Mouse (Mus musculus) left cerebral cortex, adult 9 months (tissue): ENCODE results near the gene Krtap5-3.
"Not testable (repeated sequence)": the region's sequence is repeated elsewhere in the genome, so short reads cannot be mapped to it uniquely, and the experiment has no call there.

ENCODE experiments used
- DNase-seq, 2 experiments: peaks; one replicate each; pipeline ENCODE4 v3.0.0; 2022; ENCODE audit warnings: low spot score in 2 of 2

The Krtap5-3 gene

DNA sequence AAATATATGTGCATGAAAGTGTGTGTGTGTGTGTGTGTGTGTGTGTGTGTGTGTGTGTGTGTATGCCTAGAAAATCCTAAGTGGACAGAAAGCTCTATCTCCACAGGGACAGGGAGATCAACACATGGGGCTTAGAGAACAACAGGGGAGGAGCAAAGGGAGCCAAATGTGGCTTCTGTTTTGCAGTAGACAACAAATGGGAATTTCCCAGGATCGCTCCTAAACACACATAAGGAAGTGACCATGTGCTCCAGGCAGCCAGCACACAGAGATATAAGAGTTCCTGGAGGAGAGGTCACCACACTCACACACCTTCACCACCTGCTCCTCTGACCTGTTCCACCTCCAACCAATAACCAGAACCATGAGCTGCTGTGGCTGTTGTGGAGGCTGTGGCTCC is at the start of gene Krtap5-3:
Gene Krtap5-3 (plus strand): TSS at position 301 of the 400 bp plus-strand sequence.
- no peak for DNase-seq

DNA sequence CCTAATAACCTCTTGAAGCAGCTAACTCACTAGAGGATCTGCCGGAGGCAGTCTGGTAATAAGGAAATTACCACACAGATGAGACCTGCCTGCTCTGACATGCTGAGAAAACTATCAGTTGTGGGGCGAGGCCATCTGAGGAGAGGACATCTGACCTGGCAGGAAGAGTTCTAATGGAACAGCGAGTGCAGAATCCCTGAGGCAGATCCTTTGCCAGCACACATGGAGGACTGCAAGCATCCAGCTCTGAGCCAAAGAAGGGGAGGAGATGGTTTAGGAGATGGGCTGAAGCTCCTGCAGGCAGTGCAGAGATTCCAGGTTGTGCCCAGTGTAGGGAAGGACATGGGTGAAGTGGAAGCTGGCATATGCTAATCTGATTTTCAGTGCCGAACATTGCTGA is 49.0 kb upstream of the Krtap5-3 start:
- DNase-seq = no peak

DNA sequence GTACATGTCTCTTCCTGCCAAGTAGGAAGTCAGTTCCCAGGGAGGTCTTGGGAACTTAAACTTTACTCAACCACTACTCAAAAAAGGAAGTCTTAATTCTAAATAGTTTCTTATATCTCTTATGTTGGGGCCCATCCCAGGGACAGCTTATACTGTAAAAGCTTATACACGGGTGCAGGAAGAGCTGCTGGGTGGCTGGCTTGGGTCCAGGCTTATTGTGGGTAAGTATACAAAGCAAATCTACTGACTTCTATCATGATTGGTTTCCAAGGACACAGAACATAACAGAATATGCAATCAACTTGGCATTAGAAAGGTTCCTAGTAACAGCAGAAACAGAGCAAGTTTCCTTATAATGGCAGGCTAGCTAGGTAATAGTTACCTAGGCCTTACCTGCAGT is 45.9 kb upstream of the Krtap5-3 start:
- no peak for DNase-seq

DNA sequence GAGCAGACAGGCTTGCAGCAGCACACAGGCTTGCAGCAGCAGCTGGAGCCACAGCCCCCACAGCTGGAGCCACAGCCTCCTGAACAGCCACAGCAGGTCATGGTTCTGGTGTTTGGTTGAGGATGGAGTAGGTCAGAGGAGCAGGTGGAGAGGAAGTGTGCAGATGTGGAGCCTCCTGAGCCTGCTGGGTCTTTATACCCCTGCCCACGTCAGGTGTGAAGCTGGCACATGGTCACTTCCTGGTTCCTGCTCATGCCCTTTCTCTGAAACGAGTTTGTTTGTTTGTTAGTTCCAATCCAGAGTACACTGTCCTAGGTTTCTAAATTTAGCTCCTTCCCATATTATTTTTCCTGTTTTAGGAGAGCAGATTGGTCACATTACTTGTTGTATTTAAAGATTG is 44.2 kb upstream of the Krtap5-3 start, which contains the start of gene Gm29735:
Gene Gm29735 (minus strand): TSS at position 101 of the 400 bp plus-strand sequence.
- not testable (repeated sequence) for DNase-seq

DNA sequence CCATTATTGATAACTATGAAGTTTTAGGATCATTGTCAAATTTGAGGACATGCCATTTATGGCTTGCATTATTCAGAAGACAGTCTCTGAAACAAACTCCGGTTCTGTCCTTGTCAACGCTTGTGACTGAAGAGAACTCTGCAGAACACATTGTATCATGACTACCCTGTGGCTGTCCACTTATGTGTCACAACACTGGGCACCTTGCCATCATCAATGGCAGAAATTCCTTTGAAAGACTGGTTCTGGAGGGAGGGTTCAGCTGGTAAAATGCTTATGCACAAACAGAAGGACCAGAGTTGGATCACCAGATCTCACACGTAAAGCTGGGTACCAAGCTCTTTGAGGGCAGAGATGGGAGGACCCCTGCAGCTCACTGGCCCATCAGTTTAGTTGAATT is 41.8 kb upstream of the Krtap5-3 start:
- no peak for DNase-seq

DNA sequence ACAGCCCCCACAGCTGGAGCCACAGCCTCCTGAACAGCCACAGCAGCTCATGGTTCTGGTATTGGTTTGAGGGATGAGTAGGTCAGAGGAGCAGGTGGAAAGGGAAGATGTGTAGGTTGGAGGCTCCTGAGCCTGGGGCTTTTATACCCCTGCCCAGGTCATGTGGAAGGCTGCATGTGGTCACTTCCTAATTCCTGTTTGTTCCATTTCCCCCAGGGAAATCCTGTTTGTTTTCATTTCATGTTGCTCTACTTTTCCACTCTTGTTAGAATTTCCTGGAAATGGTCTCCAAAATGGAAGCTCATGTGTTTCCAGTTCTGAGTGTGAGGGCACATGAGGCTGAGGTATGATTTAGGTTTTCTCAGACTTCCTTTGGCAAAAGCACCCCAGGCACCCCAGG is 35.5 kb upstream of the Krtap5-3 start, which contains the start of gene Gm4553:
Gene Gm4553 (minus strand): TSS at position 101 of the 400 bp plus-strand sequence.
- not testable (repeated sequence) for DNase-seq

DNA sequence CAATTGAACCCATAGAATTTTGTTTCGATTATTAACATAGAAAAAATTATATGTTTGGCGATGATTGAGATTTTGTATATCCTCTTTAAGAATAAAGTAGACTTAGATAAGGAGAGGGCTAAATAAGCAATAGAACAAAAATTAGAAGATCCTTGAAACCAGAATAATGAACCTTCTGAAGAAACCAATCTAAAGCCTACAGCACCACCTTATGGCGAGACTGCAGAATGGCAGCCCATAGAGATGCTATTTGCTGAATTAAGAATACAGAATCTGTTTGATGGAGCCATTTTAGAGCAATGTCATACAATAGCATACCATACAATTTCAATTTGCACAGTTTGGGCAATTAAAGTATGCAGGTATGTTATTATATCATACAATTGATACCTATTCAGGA is 31.3 kb upstream of the Krtap5-3 start:
- DNase-seq = no peak

DNA sequence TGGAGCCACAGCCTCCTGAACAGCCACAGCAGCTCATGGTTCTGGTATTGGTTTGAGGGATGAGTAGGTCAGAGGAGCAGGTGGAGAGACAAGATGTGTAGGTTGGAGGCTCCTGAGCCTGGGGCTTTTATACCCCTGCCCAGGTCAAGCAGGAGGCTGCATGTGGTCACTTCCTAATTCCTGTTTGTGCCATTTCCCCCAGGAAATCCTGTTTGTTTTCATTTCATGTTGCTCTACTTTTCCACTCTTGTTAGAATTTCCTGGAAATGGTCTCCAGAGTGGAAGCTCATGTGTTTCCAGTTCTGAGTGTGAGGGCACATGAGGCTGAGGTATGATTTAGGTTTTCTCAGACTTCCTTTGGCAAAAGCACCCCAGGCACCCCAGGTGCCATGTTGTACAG is 25.3 kb upstream of the Krtap5-3 start, which contains the start of gene Krtap5-2:
Gene Krtap5-2 (minus strand): TSS at position 101 of the 400 bp plus-strand sequence.
- DNase-seq = not testable (repeated sequence)

DNA sequence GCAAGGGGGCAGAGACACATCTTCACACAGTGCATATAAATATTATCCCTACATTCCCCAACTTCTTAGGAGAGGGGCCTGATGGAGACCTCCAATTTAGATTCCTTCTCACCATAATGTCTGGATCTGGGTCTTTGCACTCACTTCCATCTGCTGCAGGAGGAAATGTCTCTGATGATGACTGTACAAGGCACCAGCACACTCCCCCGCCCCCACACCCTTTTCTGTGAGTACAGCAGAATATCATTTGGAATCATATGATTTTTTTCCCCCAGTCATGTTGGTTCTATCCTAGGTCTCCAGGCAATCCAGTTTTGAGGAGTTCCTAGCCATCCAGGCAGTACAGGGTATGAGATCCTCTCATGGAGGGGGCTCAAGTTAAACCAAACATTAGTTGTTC is 22.5 kb upstream of the Krtap5-3 start:
- no peak for DNase-seq

DNA sequence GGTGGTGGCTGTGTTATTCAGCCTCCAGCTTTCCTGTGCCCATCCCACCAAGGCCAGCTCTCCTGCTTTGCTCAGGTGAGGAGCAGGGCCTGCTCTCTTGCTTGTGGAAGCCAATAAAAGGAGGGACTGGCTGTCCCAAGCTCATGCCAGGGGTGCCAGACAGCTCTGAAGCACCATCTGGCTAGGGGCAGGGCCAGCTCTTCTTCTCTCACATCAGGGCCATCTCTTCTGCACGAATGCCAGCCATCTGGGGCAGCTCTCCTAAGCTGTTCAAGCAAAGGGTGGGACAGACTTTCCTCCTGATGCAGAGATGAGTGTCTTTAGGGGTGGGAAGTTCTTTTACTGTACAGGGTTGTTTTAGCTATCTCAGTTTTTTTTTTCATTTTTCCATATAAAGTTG is 20.1 kb upstream of the Krtap5-3 start:
- no peak for DNase-seq

DNA sequence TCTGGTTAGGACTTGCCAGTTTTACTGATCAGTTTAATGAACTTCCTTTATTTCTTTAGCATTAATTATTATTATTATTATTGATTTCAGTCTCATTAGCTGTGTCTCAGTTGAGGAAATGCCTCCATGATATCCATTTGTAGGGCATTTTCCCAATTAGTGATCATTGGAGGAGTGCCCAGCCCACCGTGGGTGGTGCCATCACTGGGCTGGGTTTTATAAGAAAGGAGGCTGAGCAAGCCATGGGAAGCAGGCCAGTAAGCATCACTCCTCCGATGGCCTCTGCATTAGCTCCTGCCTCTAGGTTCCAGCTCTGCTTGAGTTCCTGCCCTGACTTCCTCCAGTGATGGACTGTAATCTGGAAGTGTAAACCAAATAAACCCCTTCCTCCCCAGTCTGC is 13.0 kb upstream of the Krtap5-3 start:
- no peak for DNase-seq

DNA sequence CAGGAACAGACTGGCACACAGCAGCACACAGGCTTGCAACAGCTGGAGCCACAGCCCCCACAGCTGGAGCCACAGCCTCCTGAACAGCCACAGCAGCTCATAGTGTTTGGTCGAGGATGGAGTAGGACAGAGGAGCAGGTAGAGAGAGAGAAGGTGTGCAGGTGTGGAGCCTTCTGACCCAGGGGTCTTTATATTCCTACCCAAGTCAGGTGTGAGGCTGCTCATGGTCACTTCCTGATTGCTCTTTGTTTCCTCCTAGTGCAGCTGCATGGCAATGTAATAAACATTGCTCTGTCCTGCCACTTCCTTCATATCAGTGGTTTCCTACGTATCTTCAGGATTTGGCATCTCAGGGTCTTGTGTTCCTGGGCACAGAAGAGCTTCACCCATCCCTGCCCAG is 10.9 kb upstream of the Krtap5-3 start, which contains the start of gene Gm10153:
Gene Gm10153 (minus strand): TSS at position 101 of the 400 bp plus-strand sequence.
- no peak for DNase-seq

DNA sequence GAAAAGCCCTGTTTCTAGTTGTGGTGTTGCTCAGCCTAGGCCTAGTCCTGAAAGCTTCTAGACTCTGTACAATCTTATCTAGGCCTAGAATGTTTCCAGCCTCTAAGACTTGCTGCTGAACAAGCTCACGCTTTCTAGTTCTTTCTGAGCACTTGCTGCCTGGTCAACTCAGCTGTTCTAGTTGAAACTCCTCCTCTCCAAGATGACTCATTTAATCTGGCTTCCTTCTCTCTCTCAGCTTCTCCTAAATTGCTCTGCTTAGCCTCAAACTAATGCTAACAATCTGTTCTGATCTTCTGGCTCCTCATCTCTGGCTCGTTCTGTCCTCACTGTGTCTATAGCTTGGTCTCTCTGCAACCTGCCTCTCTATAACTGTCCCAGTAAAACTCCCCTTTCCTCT is 2.4 kb upstream of the Krtap5-3 start:
- DNase-seq = no peak

DNA sequence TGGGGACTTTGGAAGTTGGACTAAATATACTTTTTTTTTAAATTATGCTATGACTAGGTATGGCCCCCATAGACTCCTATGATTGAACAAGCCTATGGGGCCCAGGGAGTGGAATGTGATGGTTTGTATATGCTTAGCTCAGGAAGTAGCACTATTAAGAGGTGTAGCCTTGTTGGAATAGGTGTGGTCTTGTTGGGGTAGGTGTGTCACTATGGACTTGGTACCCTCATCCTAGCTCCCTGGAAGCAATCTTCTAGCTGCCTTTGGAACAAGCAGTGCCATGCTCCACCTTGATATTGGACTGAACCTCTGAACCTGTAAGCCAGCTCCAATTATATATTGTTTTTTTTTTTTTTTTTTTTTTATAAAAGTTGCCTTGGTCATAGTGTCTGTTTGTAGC is 4.3 kb downstream of the Krtap5-3 start:
- DNase-seq = no peak

DNA sequence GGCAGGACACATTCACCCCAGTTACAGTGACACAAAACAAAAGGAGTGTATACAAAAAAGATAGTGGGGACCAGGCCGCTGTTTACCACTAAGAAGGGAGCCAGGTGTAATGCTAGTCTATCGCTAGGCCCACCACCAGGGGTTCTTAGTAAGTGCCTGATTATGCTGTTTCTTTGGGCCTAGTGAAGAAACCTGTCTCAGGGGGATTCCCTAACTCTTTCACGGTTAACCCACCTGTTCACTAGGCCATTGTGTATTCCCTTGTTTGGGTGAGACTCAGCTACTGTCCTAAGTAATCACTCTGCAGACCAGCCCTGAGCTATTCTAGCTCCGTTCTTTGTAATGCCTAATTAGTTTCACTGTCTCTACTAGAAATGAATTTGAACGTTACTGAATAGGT is 5.7 kb downstream of the Krtap5-3 start:
- DNase-seq = not testable (repeated sequence)

DNA sequence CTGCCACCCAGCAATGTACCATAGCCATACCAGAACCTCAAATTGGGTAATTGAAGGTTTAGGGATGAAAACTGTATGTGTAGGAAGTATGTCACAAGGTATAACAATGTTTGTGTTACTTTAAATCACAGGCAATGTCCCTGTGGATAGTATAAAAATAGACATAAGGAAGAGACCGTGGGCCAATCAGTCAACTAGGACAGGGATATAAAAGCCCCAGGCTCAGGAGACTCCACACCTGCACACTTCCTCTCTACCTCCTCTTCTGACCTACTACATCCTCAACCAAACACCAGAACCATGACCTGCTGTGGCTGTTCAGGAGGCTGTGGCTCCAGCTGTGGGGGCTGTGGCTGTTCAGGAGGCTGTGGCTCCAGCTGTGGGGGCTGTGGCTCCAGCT is 10.4 kb downstream of the Krtap5-3 start, which contains the start of gene Gm7579:
Gene Gm7579 (plus strand): TSS at position 301 of the 400 bp plus-strand sequence.
- no peak for DNase-seq

DNA sequence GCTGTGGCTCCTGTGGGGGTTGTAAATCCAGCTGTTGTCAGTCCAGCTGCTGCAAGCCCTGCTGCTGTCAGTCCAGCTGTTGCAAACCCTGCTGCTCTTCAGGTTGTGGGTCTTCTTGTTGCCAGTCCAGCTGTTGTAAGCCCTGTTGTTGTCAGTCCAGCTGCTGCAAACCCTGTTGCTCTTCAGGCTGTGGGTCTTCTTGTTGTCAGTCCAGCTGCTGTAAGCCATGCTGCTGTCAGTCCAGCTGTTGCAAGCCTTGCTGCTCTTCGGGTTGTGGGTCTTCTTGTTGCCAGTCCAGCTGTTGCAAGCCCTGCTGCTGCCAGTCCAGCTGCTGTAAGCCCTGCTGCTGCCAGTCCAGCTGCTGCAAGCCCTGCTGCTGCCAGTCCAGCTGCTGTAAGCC is 11.0 kb downstream of the Krtap5-3 start:
- not testable (repeated sequence) for DNase-seq

DNA sequence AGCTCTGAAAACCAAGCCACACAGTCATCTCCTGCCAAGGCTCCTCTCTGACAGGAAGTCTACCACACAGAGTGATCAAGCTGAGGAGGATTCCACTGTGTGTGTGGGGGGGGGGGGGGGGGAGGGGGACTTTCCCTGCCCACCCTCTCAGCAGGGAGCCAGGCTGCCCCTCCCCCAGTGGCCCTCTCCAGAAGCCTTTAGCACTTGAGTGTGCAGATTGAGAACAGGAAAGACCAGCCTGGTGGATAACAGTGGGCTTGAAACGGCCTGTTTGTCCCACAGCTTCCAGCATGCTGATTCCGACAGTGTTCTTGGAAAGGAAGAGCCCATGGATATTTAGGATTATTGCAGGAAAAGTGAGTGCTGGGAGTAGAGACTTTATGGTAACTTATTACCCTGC is 23.4 kb downstream of the Krtap5-3 start:
- no peak for DNase-seq

DNA sequence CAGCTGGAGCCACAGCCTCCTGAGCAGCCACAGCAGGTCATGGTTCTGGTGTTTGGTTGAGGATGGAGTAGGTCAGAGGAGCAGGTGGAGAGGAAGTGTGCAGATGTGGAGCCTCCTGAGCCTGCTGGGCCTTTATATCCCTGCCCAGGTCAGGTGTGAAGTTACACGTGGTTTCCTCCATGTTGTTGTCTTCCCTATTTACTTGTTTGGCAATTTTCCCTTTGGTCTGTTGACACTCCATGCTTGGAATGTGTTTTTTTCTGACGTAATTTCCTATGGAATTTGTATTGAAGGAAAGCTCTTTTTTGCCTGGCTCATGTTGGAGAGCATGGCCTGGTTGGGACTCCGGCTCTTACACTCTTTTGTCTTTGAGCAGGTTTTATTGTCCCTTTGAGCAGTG is 28.7 kb downstream of the Krtap5-3 start, which contains the start of gene Krtap5-5:
Gene Krtap5-5 (minus strand): TSS at position 101 of the 400 bp plus-strand sequence.
- DNase-seq = not testable (repeated sequence)

DNA sequence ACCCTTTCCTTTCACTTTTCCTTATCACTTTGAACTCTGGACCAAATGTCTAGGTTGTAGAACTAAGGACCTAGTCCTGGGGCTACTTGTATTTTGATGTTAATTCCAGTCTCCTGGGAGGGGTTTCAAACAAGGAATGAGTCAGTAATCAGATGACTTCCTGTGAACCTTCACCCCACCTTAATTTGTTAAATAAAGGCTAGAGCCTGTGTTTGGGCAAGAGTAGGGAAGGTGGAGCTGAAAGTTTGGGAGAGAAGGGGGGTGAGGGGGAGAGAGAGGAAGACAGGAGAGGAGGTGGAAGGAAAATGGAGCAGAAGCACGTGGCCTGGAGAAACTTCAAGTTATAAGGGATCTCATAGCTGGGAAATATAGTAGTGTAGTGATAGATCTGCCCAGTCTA is 30.4 kb downstream of the Krtap5-3 start:
- DNase-seq = no peak

DNA sequence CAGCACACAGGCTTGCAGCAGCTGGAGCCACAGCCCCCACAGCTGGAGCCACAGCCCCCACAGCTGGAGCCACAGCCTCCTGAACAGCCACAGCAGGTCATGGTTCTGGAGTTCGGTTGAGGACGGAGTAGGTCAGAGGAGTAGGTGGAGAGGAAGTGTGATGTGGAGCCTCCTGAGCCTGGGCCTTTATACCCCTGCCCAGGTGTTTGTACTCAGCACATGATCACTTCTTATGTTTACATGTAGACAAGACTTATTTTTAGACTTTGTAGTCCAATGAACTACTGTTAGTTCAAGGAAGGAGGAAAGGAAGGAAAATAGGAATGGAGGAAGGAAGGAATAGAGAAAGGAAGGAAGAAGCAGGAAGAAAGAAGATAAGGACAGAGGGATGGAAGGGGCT is 39.8 kb downstream of the Krtap5-3 start, which contains the start of gene Gm40460:
Gene Gm40460 (minus strand): TSS at position 101 of the 400 bp plus-strand sequence.
- DNase-seq = no peak

DNA sequence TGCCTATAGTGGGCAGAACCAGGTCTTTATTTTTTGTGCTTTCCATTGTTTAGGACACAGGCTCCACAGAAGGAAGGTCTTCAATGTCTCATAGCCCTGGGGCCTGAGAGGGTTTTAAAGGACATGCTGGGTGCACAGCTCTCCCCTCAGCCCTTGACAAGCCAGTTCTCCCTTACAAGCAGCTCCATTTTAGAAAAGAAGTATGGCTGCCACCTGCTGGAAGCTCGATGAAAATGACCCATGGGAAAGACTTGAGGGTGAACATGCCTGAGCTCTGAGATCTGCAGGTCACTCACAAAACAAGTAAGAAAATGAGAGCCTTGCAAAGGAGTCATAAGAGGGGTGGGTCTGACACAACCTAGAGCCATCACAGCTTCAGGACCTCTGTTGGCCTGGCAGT is 48.7 kb downstream of the Krtap5-3 start:
- DNase-seq = peak in 1 of 2 experiments; percentile 18
